Comparison of ENCODE assay signal across 8 mouse cellular contexts in the genomic region with DNA sequence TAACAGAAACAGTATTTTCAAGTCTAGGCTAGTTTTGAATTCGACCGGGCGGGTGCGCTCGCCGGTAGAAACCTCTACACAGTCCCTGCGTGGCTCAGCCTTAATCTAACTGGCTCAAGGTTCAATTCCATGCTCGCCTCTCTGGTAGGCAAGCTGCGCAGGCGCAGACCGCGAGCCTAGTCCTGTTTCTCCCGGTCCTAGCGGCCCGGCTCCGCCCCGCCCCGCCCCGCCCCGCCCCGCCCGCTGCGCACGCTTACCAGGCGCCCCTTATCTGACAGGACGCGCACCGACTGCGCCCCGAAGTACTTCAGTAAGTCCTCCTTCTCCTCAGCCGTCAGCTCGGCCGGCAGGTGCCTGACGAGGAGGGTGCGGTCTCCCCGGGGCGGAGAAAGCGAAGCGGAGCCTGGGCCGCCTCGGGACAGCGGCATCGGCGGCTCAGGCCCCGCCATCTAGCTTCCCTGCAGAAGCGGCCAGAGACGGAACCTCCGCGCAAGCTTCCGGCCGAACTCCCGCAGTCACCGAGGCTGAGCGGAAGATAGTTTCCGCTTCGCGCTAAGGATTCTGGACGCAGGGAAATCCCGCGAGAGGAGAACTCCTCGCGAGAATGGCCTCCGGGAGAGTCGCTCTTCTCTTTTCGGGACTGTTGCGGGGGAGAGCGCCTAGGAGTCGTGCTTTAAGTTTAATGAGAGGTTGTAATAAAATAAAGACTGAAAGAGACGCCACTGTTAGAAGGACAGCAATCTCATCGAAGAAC. TPM values are rescaled to one million over a fixed set of nuclear protein-coding genes. Genes with fewer than 3 reads are reported as not detected.
DNase-seq lines count a peak whose midpoint lies in the region; ATAC-seq lines count a peak whose summit lies in the region.

Rnpc3 (minus strand) TSS at position 544 of the 754 bp plus-strand sequence.

- H3K4me2 ChIP-seq in hindbrain, embryonic 16.5 days (ENCODE audit: low read length): peak within 1 kb of the TSS; percentile 70

- H3K4me3 ChIP-seq in hindbrain, embryonic 16.5 days (ENCODE audit: low read length): peak within 1 kb of the TSS; percentile 84
- H3K4me3 ChIP-seq in macrophage (ENCODE audit: inconsistent target): peak within 1 kb of the TSS; percentile 93

- peaks cover 5% of the 10 kb centered on the region for H3K4me1 ChIP-seq in hindbrain, embryonic 16.5 days (ENCODE audit: control insufficient read depth, insufficient read depth, low read depth, low read length)

- H3K27ac ChIP-seq in hindbrain, embryonic 16.5 days (ENCODE audit: low read depth, low read length): peak within 1 kb of the TSS; percentile 100
- peak within 1 kb of the TSS; percentile 77 for H3K27ac ChIP-seq in macrophage

- peaks cover 44% of the 10 kb centered on the region for H3K79me2 ChIP-seq in macrophage (ENCODE audit: inconsistent target)

- H3K9me3 ChIP-seq in hindbrain, embryonic 16.5 days (ENCODE audit: control insufficient read depth, low read length): no peaks in the 10 kb centered on the region

- H3K27me3 ChIP-seq in hindbrain, embryonic 16.5 days (replicated peaks; ENCODE audit: control insufficient read depth, insufficient read depth, low read length): no peaks in the 10 kb centered on the region

- H3K9ac ChIP-seq in hindbrain, embryonic 16.5 days (ENCODE audit: low read depth, low read length): peak within 1 kb of the TSS; percentile 98

- peaks cover 3% of the 10 kb centered on the region for H3K36me3 ChIP-seq in hindbrain, embryonic 16.5 days (ENCODE audit: control insufficient read depth, insufficient read depth, low read length)
- H3K36me3 ChIP-seq in macrophage (ENCODE audit: inconsistent target): peaks cover 6% of the 10 kb centered on the region; the same call in 1 of the 2 replicates

- peak; percentile 98 for ATAC-seq in hindbrain, embryonic 16.5 days

- WGBS in hindbrain, embryonic 16.5 days: under 1% methylated on average over 65 of the region's 70 CpGs
- 0% methylated on average over 47 of the region's 70 CpGs for WGBS in macrophage (ENCODE audit: missing documents)

- DNase-seq in WW6 (ENCODE audit: low read depth, low spot score): peak; percentile 91
- peak; percentile 92 to 97 for DNase-seq in cerebellum, postnatal 4 days (ENCODE audit: low spot score in 2 of 2)
- peak; percentile 97 for DNase-seq in gastrocnemius, adult 18-20 months (ENCODE audit: low spot score)
- peak; percentile 96 for DNase-seq in left cerebral cortex, adult 18-20 months (ENCODE audit: low spot score in 2 of 2)
- DNase-seq in right cerebral cortex, adult 18-20 months: peak; percentile 96
- DNase-seq in urinary bladder, postnatal 10 days (ENCODE audit: low spot score): peak; percentile 86

RNA-seq across cellular contexts. Expression of gene Rnpc3, which starts in this region (rescaled TPM):
- 1 to 10 TPM; 6.0 to 7.8 TPM for total RNA-seq in gastrocnemius, adult 18-20 months (2021)
- polyA plus RNA-seq in hindbrain, embryonic 16.5 days (2015; fragmentation: Nextera tagmentation; extraction: Ambion mirVana): 44.7 and 46.6 TPM in 2 replicates
- 10 to 100 TPM; 24.1 to 24.8 TPM for total RNA-seq in left cerebral cortex, adult 18-20 months (2021)
- total RNA-seq in macrophage (2018; cell fraction: chromatin; rRNA removed): 100 to 1,000 TPM in 20 of 26 experiments, 10 to 100 TPM in 6; 86.6 to 139 (median 119) TPM
- 10 to 100 TPM in 10 of 26 experiments, 1 to 10 TPM in 16; 4.7 to 14.7 (median 8.9) TPM for total RNA-seq in macrophage (2018; cell fraction: cytosol; rRNA removed)
- 10 to 100 TPM; 30.9 to 98.2 (median 58.0) TPM for total RNA-seq in macrophage (2018; cell fraction: nucleus; rRNA removed)
- polyA plus RNA-seq in macrophage (2018): 11.8 to 17.7 TPM (median 12.2 TPM) in 3 replicates

Comparison
In these comparisons a context has a peak if more than half of its experiments do, and no peak if none do; other contexts are left out.
1. Peak in every context shown above with its lines: DNase-seq, ATAC-seq, H3K4me3 ChIP-seq and H3K27ac ChIP-seq.